Mouse (Mus musculus) neutrophil, adult 65 days (primary cell): Measurements from ENCODE around the gene Enox2. TPM values are rescaled to one million over a fixed set of nuclear protein-coding genes. Genes with fewer than 3 reads are reported as not detected.

Source experiments
- total RNA-seq: library from RNA; stranded (reverse); gene quantifications from 2 replicates; pipeline ENCODE4 v1.2.4, GENCODE M21; 2023

Enox2 gene
- total RNA-seq: 5.1 and 7.4 TPM in 2 replicates

GRCm38 (mm10) chrX:49287700-49288563 is at the start of gene Enox2:
Gene Enox2, minus strand, starts transcription at chrX:49288259.

Other genes with a start within 250 kb of the Enox2 start
- gene Arhgap36, start 175.7 kb upstream of the Enox2 start, total RNA-seq: not detected in 2 replicates